Mouse (Mus musculus) kidney, adult 11 months (tissue): ENCODE measurements around the gene Samsn1.

Experiments
- DNase-seq: peaks from one replicate; pipeline ENCODE4 v3.0.0; 2022

Samsn1 gene

GRCm38 (mm10) chr16:75930222-75930553 is 91.9 kb downstream of the Samsn1 start:
- DNase-seq, result no peak

DNA sequence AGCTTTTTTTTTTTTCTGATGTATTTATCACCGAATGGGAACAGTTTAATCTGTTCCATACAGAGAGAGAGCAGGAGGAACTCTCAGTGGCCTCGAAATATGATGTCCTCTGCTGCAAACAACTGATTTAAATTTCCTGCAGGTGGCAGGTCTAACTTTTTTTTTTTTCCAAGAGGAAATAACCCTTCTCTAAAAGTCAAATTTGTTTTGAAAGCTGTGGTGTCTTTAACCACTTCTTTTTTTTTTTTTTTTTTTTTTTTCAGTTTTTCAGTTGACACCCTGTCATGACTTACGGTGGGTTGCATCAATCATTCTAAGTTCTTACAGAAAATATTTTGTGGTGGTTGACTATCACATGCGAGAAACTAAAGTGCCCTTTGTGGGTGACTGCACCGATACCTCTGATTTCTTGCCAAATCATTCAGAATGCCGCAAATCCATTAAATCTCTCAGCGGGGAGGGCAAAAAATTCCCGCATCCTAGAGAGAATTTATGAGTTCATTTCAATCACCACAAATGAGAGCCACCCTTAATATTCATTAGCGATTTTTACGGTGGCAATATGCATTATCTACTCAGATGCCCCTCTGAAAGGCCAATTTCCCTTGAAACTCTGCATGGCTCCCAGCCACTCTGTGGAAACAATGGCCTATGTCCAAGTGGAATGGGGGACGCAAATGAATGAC is 92.4 kb downstream of the Samsn1 start:
- no peak for DNase-seq

GRCm38 (mm10) chr16:75926511-75926910 is 95.6 kb downstream of the Samsn1 start:
- no peak for DNase-seq

- no peak for DNase-seq
Observed at GRCm38 (mm10) chr16:75920870-75921269, 101.2 kb downstream of the Samsn1 start.

- no peak for DNase-seq
Observed at GRCm38 (mm10) chr16:75919298-75919697, 102.8 kb downstream of the Samsn1 start.

- no peak for DNase-seq
Observed at GRCm38 (mm10) chr16:75917712-75918111, 104.4 kb downstream of the Samsn1 start.

DNA sequence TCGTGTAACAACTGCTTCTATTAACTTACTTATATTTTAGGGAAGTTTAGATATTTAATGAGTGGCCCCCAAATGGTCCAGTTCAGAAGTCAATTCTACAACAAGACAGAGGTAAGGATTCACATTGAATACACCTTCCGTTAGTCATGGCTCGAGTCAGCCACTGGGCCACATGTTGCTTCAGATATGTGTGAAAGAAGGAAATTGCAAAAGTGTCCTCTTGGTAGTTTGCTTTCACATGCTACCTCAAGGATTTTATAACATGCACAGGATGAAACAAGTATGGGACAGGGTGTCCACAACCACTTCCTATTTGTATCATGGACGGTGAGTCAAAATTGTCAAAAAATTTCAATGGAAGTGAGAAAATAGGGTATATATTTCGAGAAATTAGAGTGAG is 110.0 kb downstream of the Samsn1 start:
- DNase-seq, result no peak

GRCm38 (mm10) chr16:75908635-75909494 is 113.2 kb downstream of the Samsn1 start:
- DNase-seq, result no peak

GRCm38 (mm10) chr16:75906790-75907189 is 115.3 kb downstream of the Samsn1 start:
- no peak for DNase-seq

DNA sequence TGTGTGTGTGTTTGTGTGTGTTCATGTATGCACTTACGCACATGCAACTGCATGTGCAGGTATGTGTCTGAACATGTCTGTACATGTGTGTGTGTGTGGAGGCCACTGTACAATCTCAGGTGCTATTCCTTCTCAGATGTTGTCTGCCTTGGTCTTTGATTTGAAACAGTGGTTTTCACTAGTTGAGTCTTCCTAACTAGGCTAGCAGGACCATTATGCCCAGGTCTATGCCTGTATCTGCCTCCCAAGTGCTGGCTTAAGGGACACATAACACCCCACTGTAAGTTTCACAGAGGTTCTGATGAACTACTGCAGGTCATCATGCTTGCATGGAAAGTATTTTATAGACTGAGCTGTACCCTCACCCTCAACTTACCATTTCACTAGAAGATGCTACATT is 115.8 kb downstream of the Samsn1 start:
- DNase-seq, result no peak

DNA sequence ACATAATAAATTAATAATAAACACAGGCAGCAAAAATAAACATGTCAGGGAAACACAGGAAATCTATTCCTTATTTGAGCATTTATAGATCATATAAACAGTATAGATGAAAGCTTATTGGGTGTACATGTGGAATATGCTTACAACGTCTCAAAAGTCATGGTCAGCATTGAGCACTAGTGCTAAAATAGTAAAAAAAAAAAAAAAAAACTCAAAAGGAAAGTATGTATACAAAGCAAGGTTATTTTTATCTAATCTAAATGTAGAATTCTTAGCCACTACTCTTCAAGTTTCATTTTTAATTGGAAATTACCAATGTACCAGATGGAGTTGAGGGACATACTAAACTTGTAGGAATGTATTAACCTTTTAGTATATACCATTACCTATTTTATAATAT is 116.8 kb downstream of the Samsn1 start:
- no peak for DNase-seq

DNA sequence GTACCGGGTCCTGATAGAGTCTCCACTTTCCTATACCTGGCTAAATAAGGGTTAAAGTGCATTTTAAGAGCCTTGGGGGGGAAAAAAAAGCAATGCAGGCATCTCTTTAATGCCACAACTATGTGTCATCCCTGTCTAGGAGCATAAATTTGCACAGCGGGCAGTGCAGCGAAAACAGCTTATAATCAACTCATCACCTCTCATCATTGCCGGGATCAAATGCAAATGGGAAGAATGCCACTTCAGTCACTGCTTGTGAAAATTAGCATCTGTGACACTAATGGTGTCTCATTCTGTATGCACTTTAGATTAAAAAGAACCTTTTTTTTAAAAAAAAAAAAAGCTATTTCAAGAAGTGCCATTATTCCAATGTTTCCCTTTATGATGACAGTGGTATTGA is 118.0 kb downstream of the Samsn1 start:
- no peak for DNase-seq

- no peak for DNase-seq
Observed at GRCm38 (mm10) chr16:75903028-75903427, 119.1 kb downstream of the Samsn1 start.

GRCm38 (mm10) chr16:75899885-75900620 is 122.0 kb downstream of the Samsn1 start:
- no peak for DNase-seq

DNA sequence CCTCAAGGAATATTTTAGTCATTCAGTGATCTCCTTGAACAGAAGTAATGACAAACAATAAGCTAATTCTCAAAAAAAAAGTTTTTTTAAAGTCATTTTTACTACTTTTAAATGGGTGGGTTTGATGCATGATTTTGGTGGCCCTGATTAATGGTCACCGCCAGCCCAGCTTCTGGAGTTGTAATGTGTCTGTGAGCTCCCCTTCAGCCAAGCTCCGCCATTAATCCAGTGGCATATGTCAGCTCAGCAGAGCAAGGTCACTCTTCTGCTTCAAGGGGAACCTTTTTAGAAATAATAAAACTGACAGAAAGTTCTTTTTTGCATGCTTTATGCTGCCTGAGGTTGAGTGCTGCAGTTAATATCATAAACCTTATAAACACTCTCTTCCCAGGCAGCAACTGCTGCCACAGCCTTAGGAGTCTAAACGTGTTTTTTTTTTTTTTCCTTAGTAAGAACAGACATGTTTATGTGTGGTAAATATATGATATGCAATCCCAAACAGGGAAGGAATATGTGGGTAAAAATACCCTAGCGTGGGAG is 124.2 kb downstream of the Samsn1 start:
- no peak for DNase-seq

GRCm38 (mm10) chr16:75894263-75894901 is 127.7 kb downstream of the Samsn1 start:
- DNase-seq, result no peak

DNA sequence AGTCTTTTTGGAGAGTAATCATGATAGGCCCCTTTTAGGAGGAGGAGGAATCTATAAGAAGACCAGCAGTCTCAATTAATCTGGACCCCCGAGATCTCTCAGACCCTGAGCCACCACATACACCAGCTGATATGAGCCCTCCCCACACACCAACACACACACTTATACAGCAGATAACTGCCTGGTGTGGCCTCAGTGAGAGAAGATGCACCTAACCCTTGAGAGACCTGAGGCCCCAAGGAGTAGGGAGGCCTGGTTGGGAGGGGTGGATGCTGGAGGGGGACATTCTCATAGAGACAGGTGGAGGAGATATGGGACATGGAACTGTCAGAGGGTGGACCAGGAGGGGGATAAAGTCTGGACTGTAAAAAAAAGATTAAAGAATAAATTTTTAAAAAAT is 128.6 kb downstream of the Samsn1 start:
- DNase-seq, result no peak

DNA sequence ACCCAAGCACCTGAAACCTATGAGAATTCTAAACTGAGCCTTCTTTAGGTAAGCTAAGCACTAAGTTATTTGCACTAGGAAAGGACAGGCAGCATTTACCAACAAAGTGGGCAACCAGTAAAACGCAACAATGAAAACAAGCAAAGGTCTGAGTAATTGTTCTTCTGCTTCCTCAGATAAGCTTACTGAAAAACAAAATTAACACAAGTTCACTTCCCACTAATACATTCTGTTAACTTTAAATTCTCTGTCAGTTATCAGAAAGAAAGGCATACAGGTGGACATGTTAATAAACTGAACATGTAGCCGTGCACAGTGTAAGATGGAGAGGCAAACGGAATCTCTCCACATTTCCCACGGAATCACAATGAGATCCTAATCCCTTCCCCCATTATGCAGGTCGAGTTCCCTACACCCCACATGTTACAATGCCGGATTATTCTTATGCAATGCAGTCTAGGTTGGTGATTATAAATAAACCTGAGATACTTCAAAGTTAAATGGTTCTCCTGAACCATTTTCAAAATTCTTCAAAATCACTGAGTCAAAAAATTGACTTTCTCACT is 132.9 kb downstream of the Samsn1 start:
- no peak for DNase-seq

DNA sequence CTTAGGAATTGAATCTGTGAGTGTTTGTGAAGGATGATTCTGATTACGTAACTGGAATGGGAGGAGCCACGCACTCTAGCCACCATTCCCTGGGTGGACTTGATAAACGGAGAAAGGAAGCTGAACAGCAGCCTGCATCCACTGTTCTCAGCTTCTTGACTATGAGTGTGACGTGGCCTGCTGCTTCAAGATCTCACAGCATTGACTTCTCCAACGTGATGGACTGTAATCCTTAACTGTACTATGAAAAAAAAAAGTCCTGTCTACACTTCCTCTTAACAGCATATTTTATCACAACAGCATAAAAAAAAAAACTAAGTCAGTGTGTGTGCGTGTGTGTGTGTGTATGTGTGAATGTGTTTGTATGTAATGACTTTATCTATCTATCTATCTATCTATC is 134.9 kb downstream of the Samsn1 start:
- DNase-seq, result no peak

DNA sequence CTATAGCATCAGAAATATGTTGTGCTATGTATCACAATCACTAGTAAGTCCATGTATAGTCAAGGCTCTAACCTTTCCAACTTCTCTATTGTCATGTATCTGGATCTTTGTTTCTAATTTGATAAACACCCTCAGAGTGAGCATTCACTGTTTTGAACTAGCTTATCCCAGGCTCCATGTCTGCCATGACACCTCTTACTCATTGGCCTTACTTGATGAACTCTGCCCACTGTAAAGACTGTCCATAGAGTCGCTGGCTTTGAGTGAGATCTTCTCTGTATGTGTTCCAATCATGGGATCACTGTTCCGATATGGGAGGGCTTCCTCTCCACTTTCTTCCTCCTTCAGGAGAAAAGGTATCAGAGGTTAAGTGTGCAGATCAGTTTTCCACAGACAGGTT is 143.2 kb downstream of the Samsn1 start:
- no peak for DNase-seq

DNA sequence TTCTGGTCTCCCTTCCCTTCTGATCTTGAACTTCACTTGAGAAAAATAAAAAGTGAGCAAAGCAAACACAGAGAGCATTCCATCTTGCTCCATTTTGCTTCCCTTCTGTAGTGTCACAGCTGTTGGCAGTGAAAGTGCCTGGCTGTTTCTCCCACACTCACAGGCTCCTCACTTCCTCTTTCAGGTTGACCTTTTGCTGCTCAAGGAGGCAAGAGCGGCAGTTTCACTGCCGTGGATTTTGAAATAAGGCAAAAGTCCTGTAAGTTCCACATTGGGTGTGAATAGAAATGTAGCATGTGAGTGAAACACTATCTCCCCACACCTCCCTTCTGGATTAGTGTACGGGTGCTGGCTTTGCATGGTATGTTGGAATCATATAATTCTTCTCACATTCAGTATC is 144.9 kb downstream of the Samsn1 start:
- DNase-seq, result no peak

GRCm38 (mm10) chr16:75875896-75876295 is 146.2 kb downstream of the Samsn1 start:
- DNase-seq, result no peak

DNA sequence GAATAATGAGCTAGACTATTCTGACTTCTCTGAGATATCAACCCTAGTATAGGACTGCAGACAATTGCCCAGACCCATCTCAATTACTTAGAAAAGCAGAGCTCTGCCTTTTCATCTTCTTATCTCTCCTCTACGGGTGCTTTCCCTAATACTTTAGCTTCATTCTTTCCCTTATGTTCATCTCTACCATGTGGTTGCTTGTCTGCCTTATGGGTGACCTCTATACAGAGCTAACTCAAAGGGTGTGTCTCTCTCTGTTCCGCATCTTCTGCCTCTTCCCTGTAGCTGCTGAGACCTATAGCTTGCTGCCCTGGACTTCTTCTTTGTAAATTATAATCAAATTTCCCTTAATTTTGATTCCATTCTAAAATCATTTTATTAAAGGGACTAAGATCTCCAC is 147.6 kb downstream of the Samsn1 start:
- DNase-seq, result no peak
